Mouse (Mus musculus) midbrain, embryonic 15.5 days (tissue): ENCODE measurements around the gene Gm10553. TPM values are rescaled to one million over a fixed set of nuclear protein-coding genes. Genes with fewer than 3 reads are reported as not detected.
"Not testable (repeated sequence)": the region's sequence is repeated elsewhere in the genome, so short reads cannot be mapped to it uniquely, and the experiment has no call there.

Source experiments
- ATAC-seq: fragments of 200-750 bp; cut with Nextera tagmentation; replicated peaks from 2 replicates; pipeline ENCODE4 v1.8.0; 2017; ENCODE audit warnings: moderate TSS enrichment
- H3K27ac ChIP-seq: fragments of 300-500 bp; sonication (generic); 2 replicates; pipeline ENCODE4 v1.5.1; 2015; ENCODE audit warnings: mild to moderate bottlenecking, inconsistent platforms
- H3K27me3 ChIP-seq: fragments of 300-500 bp; sonication (generic); replicated peaks from 2 replicates; pipeline ENCODE4 v1.6.1; 2015; ENCODE audit warnings: inconsistent platforms
- H3K36me3 ChIP-seq: fragments of 300-500 bp; sonication (generic); replicated peaks from 2 replicates; pipeline ENCODE4 v1.6.1; 2015; ENCODE audit warnings: inconsistent platforms
- H3K4me1 ChIP-seq: fragments of 300-500 bp; sonication (generic); 2 replicates; pipeline ENCODE4 v1.6.1; 2015; ENCODE audit warnings: inconsistent platforms
- H3K4me2 ChIP-seq: fragments of 300-500 bp; sonication (generic); 2 replicates; pipeline ENCODE4 v1.6.1; 2015; ENCODE audit warnings: inconsistent platforms, mild to moderate bottlenecking, moderate library complexity
- H3K4me3 ChIP-seq: fragments of 300-500 bp; sonication (generic); 2 replicates; pipeline ENCODE4 v1.5.1; 2015; ENCODE audit warnings: mild to moderate bottlenecking, inconsistent platforms
- H3K9ac ChIP-seq: fragments of 300-500 bp; sonication (generic); 2 replicates; pipeline ENCODE4 v1.6.1; 2015; ENCODE audit warnings: mild to moderate bottlenecking, inconsistent platforms
- H3K9me3 ChIP-seq: fragments of 300-500 bp; sonication (generic); 2 replicates; pipeline ENCODE4 v1.6.1; 2016; ENCODE audit warnings: inconsistent platforms
- WGBS: fragments of 180-500 bp; shearing (Covaris S2); methylation state at CpG from one replicate; pipeline ENCODE4 v1.1.7; 2015; ENCODE audit warnings: mixed read lengths; 5-methylcytosine and 5-hydroxymethylcytosine counted together
- polyA plus RNA-seq: library from polyadenylated mRNA; unstranded; fragments of >200 nt; fragmentation: Nextera tagmentation; extraction: Ambion mirVana; gene quantifications from 2 replicates; pipeline ENCODE4 v1.2.1, GENCODE M21; 2015

Gene Gm10553
- polyA plus RNA-seq = not detected in 2 replicates

DNA sequence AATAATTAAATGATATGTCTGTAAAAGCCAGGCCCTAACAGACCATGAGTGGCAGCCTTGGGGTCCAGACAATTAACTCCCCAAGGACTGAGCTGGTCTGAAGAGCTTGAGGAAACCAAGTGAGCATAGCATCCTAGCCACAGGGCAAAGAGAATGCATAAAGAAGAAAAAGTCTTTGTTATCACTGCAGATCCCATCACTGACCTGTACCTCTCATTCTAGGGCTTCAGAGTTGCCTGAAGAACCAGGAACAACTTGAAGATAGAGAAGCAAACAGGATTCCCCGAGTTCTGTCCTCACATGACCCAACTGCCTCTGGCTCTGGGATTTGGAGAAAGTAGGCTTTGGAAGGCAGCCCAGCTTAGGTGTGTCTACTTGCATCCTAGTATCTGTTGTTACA is at the start of gene Gm10553:
Gm10553 (plus strand) TSS at position 301 of the 400 bp plus-strand sequence.
- H3K27me3 ChIP-seq, H3K27ac ChIP-seq, H3K9ac ChIP-seq, H3K4me2 ChIP-seq, H3K4me1 ChIP-seq, H3K4me3 ChIP-seq, H3K36me3 ChIP-seq, H3K9me3 ChIP-seq, ATAC-seq: not testable (repeated sequence)
- 63% methylated on average over 1 of the region's 1 CpGs for WGBS

DNA sequence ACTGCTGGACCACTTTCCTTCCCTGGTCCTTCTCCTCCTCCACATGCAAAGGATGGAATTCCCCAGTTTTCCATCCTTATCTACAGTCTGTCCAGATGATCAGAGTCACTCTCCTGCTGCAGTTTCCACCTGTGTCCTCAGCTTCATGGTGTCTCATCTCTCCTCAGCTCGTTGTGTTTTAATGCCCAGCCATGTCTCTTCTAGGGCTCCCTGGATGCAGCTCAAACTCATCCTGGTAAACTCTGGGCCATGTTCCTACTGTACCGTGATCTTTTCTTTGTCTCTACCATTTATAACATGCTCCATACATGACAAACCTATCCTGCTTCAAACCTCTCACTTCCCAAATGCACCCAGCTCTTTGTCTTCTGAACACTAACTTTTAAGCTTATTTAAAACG is 28.3 kb upstream of the Gm10553 start:
- H3K9ac ChIP-seq, H3K36me3 ChIP-seq, H3K4me1 ChIP-seq, H3K9me3 ChIP-seq, H3K4me3 ChIP-seq, H3K27ac ChIP-seq, H3K4me2 ChIP-seq, ATAC-seq, H3K27me3 ChIP-seq: not testable (repeated sequence)
- 67% methylated on average over 3 of the region's 3 CpGs for WGBS

DNA sequence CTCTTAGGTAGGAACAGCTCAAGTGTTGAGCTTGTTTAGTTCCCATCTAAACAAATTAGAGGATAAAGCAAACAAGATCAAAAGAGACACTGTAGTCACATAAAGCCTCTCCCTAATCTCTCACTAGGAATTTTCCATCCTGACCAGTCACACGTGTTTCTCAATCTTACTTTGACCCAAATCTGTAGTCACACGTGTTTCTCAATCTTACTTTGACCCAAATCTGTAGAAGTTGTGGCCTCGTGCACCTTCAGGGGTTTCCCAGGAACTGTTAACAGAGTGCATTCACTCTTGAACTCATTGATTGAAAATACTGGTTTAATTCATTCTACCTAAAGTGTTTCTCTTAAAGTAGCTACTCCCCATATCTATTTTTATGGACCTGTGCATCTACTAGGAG is 26.9 kb upstream of the Gm10553 start:
- ATAC-seq, H3K27me3 ChIP-seq, H3K9me3 ChIP-seq, H3K27ac ChIP-seq, H3K36me3 ChIP-seq, H3K4me3 ChIP-seq, H3K4me2 ChIP-seq, H3K9ac ChIP-seq, H3K4me1 ChIP-seq: not testable (repeated sequence)
- 67% methylated on average over 3 of the region's 3 CpGs for WGBS

DNA sequence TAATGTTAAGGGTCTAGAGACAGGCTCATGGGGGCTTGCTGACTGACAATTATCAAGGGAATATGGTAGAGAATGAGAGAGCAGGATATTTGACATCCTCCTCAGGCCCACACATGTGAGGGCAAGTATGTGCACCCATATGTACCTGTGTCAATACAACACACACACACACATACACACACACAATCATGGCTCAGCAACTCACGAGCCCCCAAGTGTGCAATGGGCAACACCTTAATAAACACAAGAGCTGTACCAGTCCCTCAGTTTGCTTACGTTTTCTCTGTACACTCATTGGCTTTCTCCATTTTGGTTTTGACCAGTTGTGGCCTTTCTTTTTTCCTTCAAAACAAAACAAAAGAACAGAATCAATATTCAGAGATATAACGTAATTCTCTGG is 15.2 kb upstream of the Gm10553 start:
- ATAC-seq, H3K4me1 ChIP-seq: not testable (repeated sequence)
- 65% methylated on average over 3 of the region's 3 CpGs for WGBS

DNA sequence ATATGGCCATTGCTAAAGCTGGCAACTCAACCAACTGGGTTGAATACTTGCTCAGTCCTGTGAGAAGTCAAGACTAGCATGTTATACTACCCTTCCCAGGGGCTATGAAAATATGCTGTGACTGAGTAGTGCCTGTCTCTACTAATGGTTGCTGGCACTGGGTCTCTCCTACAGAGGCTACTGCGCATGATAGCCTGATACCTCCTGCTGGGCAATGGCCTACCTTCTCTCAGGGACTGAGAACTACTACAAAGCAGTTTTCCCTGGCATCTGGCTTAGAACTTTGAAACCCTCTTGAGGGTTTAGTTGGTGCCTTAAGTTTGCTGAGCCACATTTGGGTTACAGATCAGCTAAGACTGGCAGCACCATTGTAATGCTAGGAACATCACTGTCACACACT is 13.8 kb upstream of the Gm10553 start:
- H3K4me3 ChIP-seq, H3K27me3 ChIP-seq, ATAC-seq, H3K9me3 ChIP-seq, H3K9ac ChIP-seq, H3K4me2 ChIP-seq, H3K27ac ChIP-seq, H3K36me3 ChIP-seq, H3K4me1 ChIP-seq: not testable (repeated sequence)
- 65% methylated on average over 1 of the region's 1 CpGs for WGBS

More for the DNA sequence above, 15.2 kb upstream of the Gm10553 start:
- H3K4me2 ChIP-seq, H3K36me3 ChIP-seq, H3K9me3 ChIP-seq, H3K27ac ChIP-seq, H3K9ac ChIP-seq, H3K4me3 ChIP-seq, H3K27me3 ChIP-seq: not testable (repeated sequence)

DNA sequence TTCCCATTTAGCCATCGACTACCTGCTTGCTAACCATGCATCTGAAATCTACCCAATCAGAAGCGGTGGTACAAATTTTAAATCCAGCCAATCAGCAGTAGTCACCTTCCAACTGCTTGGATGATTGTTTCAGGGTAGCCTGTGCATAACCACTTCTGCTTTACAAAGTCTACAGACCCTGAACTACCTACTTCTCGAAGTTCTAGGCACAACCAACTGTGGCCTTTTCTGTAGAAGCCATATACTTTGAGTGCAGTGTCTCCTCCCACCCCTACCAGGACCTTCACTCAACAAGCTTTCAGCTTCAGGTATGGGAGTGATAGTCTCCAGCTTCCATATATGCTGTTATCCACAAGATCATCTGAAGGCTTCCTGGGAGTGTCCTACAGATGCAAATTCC is 7.8 kb upstream of the Gm10553 start:
- not testable (repeated sequence) for H3K9ac ChIP-seq, H3K9me3 ChIP-seq, H3K4me2 ChIP-seq, H3K27ac ChIP-seq, H3K27me3 ChIP-seq, H3K4me3 ChIP-seq, H3K36me3 ChIP-seq, ATAC-seq, H3K4me1 ChIP-seq
- 35% methylated on average over 1 of the region's 3 CpGs for WGBS

DNA sequence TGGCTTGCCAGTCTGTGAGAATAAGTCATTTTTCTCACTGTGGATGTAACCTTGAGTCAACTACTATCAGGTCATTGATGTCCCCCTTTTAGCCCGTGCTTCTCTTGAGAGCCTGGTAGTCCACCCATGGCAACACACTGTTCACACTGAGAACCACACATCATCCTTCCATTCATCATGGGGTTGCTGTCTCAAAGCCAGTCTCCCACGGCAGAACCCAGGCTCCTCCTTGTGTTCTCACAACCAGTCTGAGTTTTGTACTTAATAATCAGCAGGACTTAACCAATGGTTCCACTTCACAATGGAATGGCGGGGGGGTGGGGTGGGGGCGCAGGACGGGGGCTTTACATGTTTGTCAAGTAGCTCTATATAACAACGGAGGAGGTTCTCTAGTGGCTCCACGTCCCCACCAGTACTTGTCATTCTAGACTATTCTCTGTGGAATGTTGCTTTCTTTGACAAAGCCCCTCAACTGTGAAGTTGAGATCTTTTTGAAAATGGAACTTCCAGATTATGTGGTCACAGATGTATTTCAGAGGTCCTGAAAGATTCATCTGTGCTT is 6.9 kb upstream of the Gm10553 start:
- not testable (repeated sequence) for H3K4me3 ChIP-seq, H3K4me1 ChIP-seq, H3K36me3 ChIP-seq, H3K4me2 ChIP-seq, H3K9me3 ChIP-seq, H3K27ac ChIP-seq, ATAC-seq, H3K9ac ChIP-seq, H3K27me3 ChIP-seq
- WGBS = 87% methylated on average over 7 of the region's 7 CpGs

DNA sequence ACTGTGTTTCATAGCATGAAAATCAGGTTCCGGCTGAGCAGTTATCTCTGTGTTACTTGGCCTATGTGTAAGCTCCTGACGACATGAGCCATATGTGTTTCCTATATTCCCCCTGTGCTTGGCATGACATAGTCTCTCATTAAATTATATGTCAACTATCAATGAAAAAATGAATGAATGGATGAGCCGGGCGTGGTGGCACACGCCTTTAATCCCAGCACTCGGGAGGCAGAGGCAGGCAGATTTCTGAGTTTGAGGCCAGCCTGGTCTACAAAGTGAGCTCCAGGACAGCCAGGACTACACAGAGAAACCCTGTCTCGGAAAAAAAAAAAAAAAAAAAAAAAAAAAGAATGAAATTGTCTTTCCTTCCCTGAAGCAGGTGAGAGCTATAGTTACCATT is 883 bp upstream of the Gm10553 start:
- H3K4me3 ChIP-seq, H3K4me1 ChIP-seq, H3K9ac ChIP-seq, H3K27ac ChIP-seq, H3K36me3 ChIP-seq, H3K4me2 ChIP-seq, ATAC-seq, H3K27me3 ChIP-seq, H3K9me3 ChIP-seq: not testable (repeated sequence)
- 86% methylated on average over 6 of the region's 7 CpGs for WGBS

DNA sequence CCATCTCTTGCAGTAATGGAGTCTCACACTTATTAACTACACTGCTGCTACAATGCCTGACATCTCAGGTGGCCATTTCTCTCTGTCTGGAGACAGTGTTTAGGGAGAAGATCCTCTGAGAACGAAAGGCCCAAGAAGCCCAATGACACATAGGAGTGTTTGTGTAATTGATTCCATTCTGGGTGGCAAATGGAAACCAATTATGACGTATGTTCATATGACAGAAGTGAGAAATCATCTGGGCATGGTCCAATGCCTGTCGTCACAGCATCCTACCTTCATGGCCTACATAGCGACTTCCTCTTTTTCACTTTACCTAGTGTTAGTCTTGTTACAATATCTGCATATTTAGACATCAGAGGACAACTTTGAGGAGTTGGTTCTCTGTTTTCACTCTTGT is 1.8 kb downstream of the Gm10553 start:
- 89% methylated on average over 4 of the region's 4 CpGs for WGBS
- ATAC-seq, H3K9ac ChIP-seq, H3K4me2 ChIP-seq, H3K36me3 ChIP-seq, H3K27ac ChIP-seq, H3K9me3 ChIP-seq, H3K27me3 ChIP-seq, H3K4me3 ChIP-seq, H3K4me1 ChIP-seq: not testable (repeated sequence)

DNA sequence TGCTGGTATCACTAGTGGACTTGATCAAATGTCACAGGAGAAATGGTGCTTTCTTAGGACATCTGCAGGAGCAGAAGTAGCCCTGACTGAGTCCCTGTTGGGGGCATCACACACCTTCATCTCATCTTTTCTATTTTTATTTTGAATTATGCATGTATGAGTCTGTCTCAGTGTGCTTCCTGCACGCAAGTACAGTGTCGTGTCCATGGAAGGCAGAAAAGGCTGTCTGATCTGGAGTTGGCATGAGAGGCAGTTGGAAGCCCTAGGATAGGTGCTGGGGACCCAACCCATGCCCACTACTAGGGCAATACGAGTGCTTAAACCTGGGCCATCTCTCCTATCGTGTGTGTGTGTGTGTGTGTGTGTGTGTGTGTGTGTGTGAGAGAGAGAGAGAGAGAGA is 5.4 kb downstream of the Gm10553 start:
- H3K27me3 ChIP-seq, H3K4me1 ChIP-seq, ATAC-seq, H3K9ac ChIP-seq, H3K36me3 ChIP-seq, H3K9me3 ChIP-seq, H3K4me3 ChIP-seq, H3K4me2 ChIP-seq, H3K27ac ChIP-seq: not testable (repeated sequence)
- WGBS = 82% methylated on average over 4 of the region's 4 CpGs

DNA sequence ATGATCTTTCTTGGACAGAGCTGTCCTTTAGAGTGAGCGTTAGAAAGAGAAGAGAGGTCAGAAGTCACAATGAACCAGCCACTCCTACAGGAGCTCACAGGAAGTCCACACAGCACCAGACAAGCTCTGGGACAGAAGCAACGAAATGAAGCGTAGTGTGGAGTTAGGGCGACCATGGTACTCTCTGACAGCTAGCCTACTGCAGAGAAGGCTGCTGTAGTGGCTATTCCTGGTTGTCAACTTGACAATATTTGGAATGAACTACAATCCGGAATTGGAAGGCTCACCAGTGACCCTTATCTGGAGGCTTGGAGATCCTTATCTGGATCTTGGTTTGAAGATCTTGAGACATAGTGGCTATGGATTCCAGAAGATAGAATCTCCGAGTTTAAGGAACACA is 6.0 kb downstream of the Gm10553 start:
- H3K9ac ChIP-seq, ATAC-seq, H3K4me2 ChIP-seq, H3K4me1 ChIP-seq, H3K9me3 ChIP-seq, H3K27me3 ChIP-seq, H3K36me3 ChIP-seq, H3K4me3 ChIP-seq, H3K27ac ChIP-seq: not testable (repeated sequence)
- 71% methylated on average over 5 of the region's 6 CpGs for WGBS

DNA sequence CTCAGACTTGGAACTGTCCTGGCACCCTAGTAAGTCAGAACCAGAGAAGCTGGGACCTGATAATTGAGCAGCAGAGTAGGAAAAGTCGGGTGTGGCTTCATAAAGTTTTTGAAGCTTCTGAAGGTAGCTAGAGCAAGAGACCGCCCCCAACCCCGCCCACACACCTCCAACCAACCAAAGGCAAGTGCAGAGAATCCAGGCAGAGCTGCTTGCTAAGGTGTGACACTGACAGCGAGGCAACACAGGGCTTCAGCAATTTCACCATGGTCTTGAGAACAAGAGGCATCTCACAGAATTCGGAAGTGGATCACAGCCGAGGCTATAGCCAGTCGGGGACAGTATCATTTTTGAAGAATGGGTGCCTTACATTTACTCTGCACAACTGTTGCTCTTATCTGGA is 9.8 kb downstream of the Gm10553 start, which contains the start of gene A530032D15Rik:
A530032D15Rik (minus strand) TSS at position 101 of the 400 bp plus-strand sequence.
- H3K9me3 ChIP-seq, H3K4me2 ChIP-seq, H3K4me3 ChIP-seq, ATAC-seq, H3K36me3 ChIP-seq, H3K9ac ChIP-seq, H3K27ac ChIP-seq, H3K27me3 ChIP-seq, H3K4me1 ChIP-seq: not testable (repeated sequence)
- 94% methylated on average over 2 of the region's 7 CpGs for WGBS

DNA sequence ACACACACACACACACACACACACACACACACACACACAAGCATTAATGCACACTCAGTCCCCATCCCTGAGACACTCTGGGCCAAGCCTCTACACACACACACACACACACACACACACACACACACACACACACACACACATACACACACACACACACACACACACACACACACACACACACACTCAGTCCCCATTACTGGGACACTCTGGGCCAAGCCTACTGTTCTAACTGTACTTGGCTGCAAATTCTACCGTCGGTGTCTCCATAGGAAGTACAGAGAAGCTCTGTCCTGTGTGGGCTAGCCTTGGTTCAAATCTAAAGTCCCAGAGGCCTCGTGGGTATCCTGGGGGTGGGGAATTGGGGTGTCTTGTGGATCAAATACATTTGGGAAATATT is 10.9 kb downstream of the Gm10553 start:
- H3K4me1 ChIP-seq, H3K4me2 ChIP-seq, H3K4me3 ChIP-seq, H3K9me3 ChIP-seq, H3K27me3 ChIP-seq, H3K36me3 ChIP-seq, ATAC-seq, H3K27ac ChIP-seq, H3K9ac ChIP-seq: not testable (repeated sequence)
- WGBS = 82% methylated on average over 3 of the region's 3 CpGs
